ENCODE assay signal across 30 mouse cellular contexts in the genomic region with DNA sequence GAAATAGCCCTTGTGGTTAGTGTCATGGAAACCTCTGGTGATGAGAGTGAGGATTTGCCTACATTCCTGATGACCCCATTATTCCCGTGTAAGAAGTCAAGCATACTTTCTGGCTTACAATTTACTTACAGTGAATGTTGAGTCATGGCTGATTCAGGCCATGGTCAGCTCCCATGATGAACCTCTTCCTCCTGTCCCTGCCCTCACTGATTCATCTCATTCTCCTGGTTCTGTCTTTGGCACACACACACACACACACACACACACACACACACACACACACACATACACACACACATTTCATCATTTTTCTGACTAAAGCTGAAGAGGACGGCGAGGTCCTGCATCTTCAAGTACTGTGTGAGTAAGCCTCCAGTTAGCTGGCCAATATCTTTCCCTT. TPM values are rescaled to one million over a fixed set of nuclear protein-coding genes. Genes with fewer than 3 reads are reported as not detected.
DNase-seq lines count a peak whose midpoint lies in the region; ATAC-seq and TF ChIP-seq lines count a peak whose summit lies in the region.
"Had no signal": no experiment of that assay in that cellular context is flagged by ENCODE, and none has a peak within 500 bp of the region (broad histone marks: within the 10 kb centered on the region; RNA-seq: fewer than 3 reads in every experiment).

No protein-coding gene starts in this region.

- no peaks in the 10 kb centered on the region for H3K79me2 ChIP-seq in C2C12 (ENCODE audit: control insufficient read depth, insufficient read depth)

- no peaks in the 10 kb centered on the region for H3K79me3 ChIP-seq in C2C12 (ENCODE audit: low read depth)

- no peak for ATAC-seq in cerebellum, adult (ENCODE audit: insufficient number of reproducible peaks, low FRiP score, low TSS enrichment)
- ATAC-seq: CD4-positive, CD25-positive, alpha-beta regulatory T cell, adult 4 months; forebrain, embryonic 13.5 days; intestine, embryonic 16.5 days; midbrain, embryonic 13.5 days had no signal

- TF ChIP-seq CTCF in C2C12 (IDR thresholded peaks at IDR 0.05; ENCODE audit: control insufficient read depth, insufficient read depth, insufficient read length): no peak

- 0 out of 2 replicates have a peak, but pooled peaks cover 5% of the 10 kb centered on the region for H3K4me1 ChIP-seq in heart, embryonic 10.5 days
- H3K4me1 ChIP-seq: embryonic facial prominence, embryonic 12.5 days; hindbrain, embryonic 12.5 days had no signal

- H3K27ac ChIP-seq in heart, embryonic 10.5 days: no peak overlapping the region
- H3K27ac ChIP-seq: embryonic facial prominence, embryonic 12.5 days; forebrain, embryonic 13.5 days; hindbrain, embryonic 12.5 days; kidney, postnatal 0 days; liver, embryonic 14.5 days; macrophage; midbrain, embryonic 13.5 days; stomach, postnatal 0 days had no signal

- no peaks in the 10 kb centered on the region for H3K36me3 ChIP-seq in C2C12 (ENCODE audit: control insufficient read depth, insufficient read depth)
- no peaks in the 10 kb centered on the region for H3K36me3 ChIP-seq in heart, embryonic 10.5 days
- H3K36me3 ChIP-seq: embryonic facial prominence, embryonic 12.5 days; hindbrain, embryonic 12.5 days; midbrain, embryonic 13.5 days had no signal

- DNase-seq in adrenal gland, adult (ENCODE audit: inconsistent age in 2 of 2, low spot score in 1 of 2): peak; percentile 73 to 86
- peak; percentile 42 for DNase-seq in adrenal gland, postnatal 25 days
- DNase-seq in cerebellum, postnatal 14 days: no peak
- DNase-seq in heart, embryonic 10.5 days (ENCODE audit: low spot score): no peak
- no peak for DNase-seq in left cerebral cortex, postnatal 10 days (ENCODE audit: extremely low spot score in 1 of 2, low spot score in 2 of 2)
- DNase-seq: cerebellum, adult 2 months; cerebellum, postnatal 25 days; gastrocnemius, postnatal 10 days; heart, postnatal 36 days; kidney, adult 8-10 months; kidney, postnatal 4 days; liver; lung, adult 2 months; lung, postnatal 10 days; right cerebral cortex, adult 18-20 months; spleen, adult 18-20 months; thymus, adult 18-20 months; thymus, postnatal 25 days had no signal

- no peaks in the 10 kb centered on the region for H3K27me3 ChIP-seq in C2C12 (ENCODE audit: control insufficient read depth, insufficient read depth, insufficient read length)
- H3K27me3 ChIP-seq in heart, embryonic 10.5 days (ENCODE audit: insufficient read depth, poor library complexity, severe bottlenecking): no peaks in the 10 kb centered on the region
- H3K27me3 ChIP-seq: embryonic facial prominence, embryonic 12.5 days; forebrain, embryonic 13.5 days; hindbrain, embryonic 12.5 days; midbrain, embryonic 13.5 days had no signal

- no peak overlapping the region for H3K4me3 ChIP-seq in C2C12 (ENCODE audit: insufficient read depth, poor library complexity, severe bottlenecking)
- H3K4me3 ChIP-seq in heart, embryonic 10.5 days: no peak overlapping the region
- H3K4me3 ChIP-seq: embryonic facial prominence, embryonic 12.5 days; forebrain, embryonic 13.5 days; hindbrain, embryonic 12.5 days; midbrain, embryonic 13.5 days had no signal

- 77% methylated on average over 3 of the region's 3 CpGs for WGBS in heart, embryonic 10.5 days

- intact Hi-C loops in left cerebral cortex, postnatal 10 days (cut with DNase I): no loop called here

- no peak overlapping the region for H3ac ChIP-seq in C2C12 (ENCODE audit: control insufficient read depth, insufficient read length, low read depth)

- no peaks in the 10 kb centered on the region for H3K9me3 ChIP-seq in heart, embryonic 10.5 days
- H3K9me3 ChIP-seq: embryonic facial prominence, embryonic 12.5 days; forebrain, embryonic 13.5 days; hindbrain, embryonic 12.5 days; midbrain, embryonic 13.5 days had no signal

TF ChIP-seq in C2C12, 6 proteins besides CTCF, POLR2A, EP300 and RAD21:
- TF ChIP-seq USF1 (IDR thresholded peaks at IDR 0.05; ENCODE audit: low read depth) (no peak), CEBPB (IDR thresholded peaks at IDR 0.05; ENCODE audit: low read depth) (peak; percentile 80), MAX (IDR thresholded peaks at IDR 0.05) (no peak), MYOD1 (IDR thresholded peaks at IDR 0.05; ENCODE audit: control insufficient read depth, insufficient read length, low read depth) (peak; percentile 19), FOSL1 (IDR thresholded peaks at IDR 0.05; ENCODE audit: insufficient read depth, low read length, poor library complexity, severe bottlenecking) (peak; percentile 71)

RNA-seq across cellular contexts. Expression of a gene that starts 21.9 kb away (rescaled TPM):
- 7.4 TPM for polyA plus RNA-seq in C2C12 (2012; fragmentation: generic; extraction: Trizol)
- total RNA-seq in adrenal gland, postnatal 25 days (2021): 21.7 and 27.6 TPM in 2 replicates
- polyA plus RNA-seq in heart, embryonic 10.5 days (2016; fragmentation: Nextera tagmentation; extraction: Ambion mirVana): 16.4 and 20.0 TPM in 2 replicates
- total RNA-seq in left cerebral cortex, postnatal 10 days (2021): 100 to 1,000 TPM; 141 to 150 TPM

RNA-seq across cellular contexts. Expression of a gene that starts 57.3 kb away (rescaled TPM):
- 0.01 TPM for polyA plus RNA-seq in C2C12 (2012; fragmentation: generic; extraction: Trizol)
- 4.8 and 6.5 TPM in 2 replicates for total RNA-seq in adrenal gland, postnatal 25 days (2021)
- 0.11 and 0.23 TPM in 2 replicates for polyA plus RNA-seq in heart, embryonic 10.5 days (2016; fragmentation: Nextera tagmentation; extraction: Ambion mirVana)
- total RNA-seq in left cerebral cortex, postnatal 10 days (2021): 10 to 100 TPM; 13.4 to 19.2 TPM
- polyA plus RNA-seq: macrophage; stomach, postnatal 0 days had no signal

Comparison
In these comparisons a context has a peak if more than half of its experiments do, and no peak if none do; other contexts are left out.
1. DNase-seq: peak in adrenal gland, adult (2 of 2) and adrenal gland, postnatal 25 days (single experiment); none in cerebellum, postnatal 14 days (0 of 2), heart, embryonic 10.5 days (single experiment) and left cerebral cortex, postnatal 10 days (0 of 2).